Mouse (Mus musculus): ENCODE measurements around the gene Cog5. TPM values are rescaled to one million over a fixed set of nuclear protein-coding genes. Genes with fewer than 3 reads are reported as not detected.

The Cog5 gene
- polyA plus RNA-seq, 1 experiment from 2014 or later = 27.6 TPM

DNA sequence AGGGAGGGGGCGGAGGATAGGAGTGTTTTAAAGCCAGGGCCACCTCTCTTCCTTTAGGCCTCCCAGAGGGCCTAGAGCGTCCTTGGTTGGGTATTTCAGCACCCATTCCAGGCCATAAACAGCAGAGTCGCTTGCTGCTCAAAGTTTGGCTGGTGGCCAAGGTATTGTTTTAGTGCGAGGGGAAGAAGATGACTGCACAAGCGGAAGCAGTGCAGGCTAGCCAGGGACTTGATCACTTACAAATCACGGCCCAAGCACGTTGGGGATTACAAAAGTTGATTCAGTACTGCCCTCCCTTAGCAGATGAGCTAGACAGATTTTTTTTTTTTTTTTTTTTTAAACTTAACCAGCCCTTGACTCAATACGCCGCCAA, 296.0 kb downstream of the Cog5 start:
- peak overlapping the region; percentile 58 for H3K4me2 ChIP-seq (replicated peaks; ENCODE audit: low read depth, low read length)
- WGBS = 1% methylated on average over 9 of the region's 9 CpGs
- H3K27me3 ChIP-seq (ENCODE audit: insufficient read depth, low read length) = no peaks in the 10 kb centered on the region
- H3K9ac ChIP-seq (replicated peaks; ENCODE audit: low read length) = peak overlapping the region; percentile 42; the same call in 1 of the 2 replicates
- H3K4me3 ChIP-seq (ENCODE audit: low read length) = peak overlapping the region; percentile 43
- H3K36me3 ChIP-seq (ENCODE audit: insufficient read depth, low read length) = no peaks in the 10 kb centered on the region
- ATAC-seq (ENCODE audit: low FRiP score, low TSS enrichment) = no peak
- H3K9me3 ChIP-seq (ENCODE audit: low read length) = no peaks in the 10 kb centered on the region
- H3K27ac ChIP-seq (ENCODE audit: low read length) = peak overlapping the region; percentile 79
- H3K4me1 ChIP-seq (ENCODE audit: insufficient read depth, low read length) = peaks cover 5% of the 10 kb centered on the region; the same call in 1 of the 2 replicates

- Histone ChIP-seq H3K4me3 (ENCODE audit: low read length) (no peak overlapping the region), H3K36me3 (ENCODE audit: insufficient read depth, low read length) (no peaks in the 10 kb centered on the region), H3K9me3 (ENCODE audit: low read length) (no peaks in the 10 kb centered on the region), H3K27me3 (ENCODE audit: insufficient read depth, low read length) (no peaks in the 10 kb centered on the region), H3K9ac (replicated peaks; ENCODE audit: low read length) (no peak overlapping the region), H3K4me2 (replicated peaks; ENCODE audit: low read depth, low read length) (no peak overlapping the region), H3K4me1 (ENCODE audit: insufficient read depth, low read length) (no peaks in the 10 kb centered on the region), H3K27ac (ENCODE audit: low read length) (no peak overlapping the region)
- ATAC-seq (ENCODE audit: low FRiP score, low TSS enrichment) = no peak
- 89% methylated on average over 4 of the region's 4 CpGs for WGBS
Observed at GRCm38 (mm10) chr12:31955843-31956242, 301.2 kb downstream of the Cog5 start.

DNA sequence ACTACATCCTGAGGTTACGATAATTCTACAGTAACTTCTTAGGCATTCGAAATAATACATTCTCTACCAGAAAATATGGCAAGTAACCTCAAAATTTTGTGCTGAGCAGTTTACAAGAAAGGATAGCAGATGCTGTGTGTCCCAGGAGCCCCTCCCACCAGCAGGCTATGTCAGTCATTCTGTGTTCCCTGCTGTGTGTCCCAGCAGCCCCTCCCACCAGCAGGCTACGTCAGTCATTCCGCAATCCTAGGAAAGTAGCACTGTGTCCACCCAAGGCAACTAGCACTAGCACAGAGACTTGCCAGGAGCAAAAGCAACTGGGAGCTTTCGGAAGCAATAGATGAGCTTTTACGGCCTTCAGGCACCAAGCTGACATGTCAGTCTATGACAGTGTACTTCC, 309.4 kb downstream of the Cog5 start:
- no peak for ATAC-seq (ENCODE audit: low FRiP score, low TSS enrichment)
- no peaks in the 10 kb centered on the region for H3K27me3 ChIP-seq (ENCODE audit: insufficient read depth, low read length)
- H3K4me1 ChIP-seq (ENCODE audit: insufficient read depth, low read length) = no peaks in the 10 kb centered on the region
- WGBS = 86% methylated on average over 6 of the region's 6 CpGs
- no peak overlapping the region for H3K4me3 ChIP-seq (ENCODE audit: low read length)
- H3K9me3 ChIP-seq (ENCODE audit: low read length) = no peaks in the 10 kb centered on the region
- H3K4me2 ChIP-seq (replicated peaks; ENCODE audit: low read depth, low read length) = no peak overlapping the region
- H3K9ac ChIP-seq (replicated peaks; ENCODE audit: low read length) = no peak overlapping the region
- H3K27ac ChIP-seq (ENCODE audit: low read length) = no peak overlapping the region
- no peaks in the 10 kb centered on the region for H3K36me3 ChIP-seq (ENCODE audit: insufficient read depth, low read length)

GRCm38 (mm10) chr12:31965517-31966212, 311.0 kb downstream of the Cog5 start:
- no peak overlapping the region for H3K27ac ChIP-seq (ENCODE audit: low read length)
- no peaks in the 10 kb centered on the region for H3K4me1 ChIP-seq (ENCODE audit: insufficient read depth, low read length)
- no peaks in the 10 kb centered on the region for H3K9me3 ChIP-seq (ENCODE audit: low read length)
- no peak overlapping the region for H3K4me3 ChIP-seq (ENCODE audit: low read length)
- no peak overlapping the region for H3K4me2 ChIP-seq (replicated peaks; ENCODE audit: low read depth, low read length)
- no peaks in the 10 kb centered on the region for H3K36me3 ChIP-seq (ENCODE audit: insufficient read depth, low read length)
- 92% methylated on average over 12 of the region's 12 CpGs for WGBS
- no peak for ATAC-seq (ENCODE audit: low FRiP score, low TSS enrichment)
- no peak overlapping the region for H3K9ac ChIP-seq (replicated peaks; ENCODE audit: low read length)
- no peaks in the 10 kb centered on the region for H3K27me3 ChIP-seq (ENCODE audit: insufficient read depth, low read length)

GRCm38 (mm10) chr12:31966405-31966804, 311.7 kb downstream of the Cog5 start:
- WGBS = 80% methylated on average over 4 of the region's 4 CpGs
- H3K9me3 ChIP-seq (ENCODE audit: low read length) = no peaks in the 10 kb centered on the region
- H3K4me2 ChIP-seq (replicated peaks; ENCODE audit: low read depth, low read length) = no peak overlapping the region

GRCm38 (mm10) chr12:31967536-31967935, 312.9 kb downstream of the Cog5 start:
- H3K36me3 ChIP-seq (ENCODE audit: insufficient read depth, low read length) = no peaks in the 10 kb centered on the region
- 0 out of 2 replicates have a peak, but pooled peaks have one; percentile 15 for ATAC-seq (ENCODE audit: low FRiP score, low TSS enrichment)
- 9% methylated on average over 2 of the region's 2 CpGs for WGBS

More at GRCm38 (mm10) chr12:31966405-31966804, 311.7 kb downstream of the Cog5 start:
- Histone ChIP-seq H3K9ac (replicated peaks; ENCODE audit: low read length) (no peak overlapping the region), H3K36me3 (ENCODE audit: insufficient read depth, low read length) (no peaks in the 10 kb centered on the region), H3K4me1 (ENCODE audit: insufficient read depth, low read length) (no peaks in the 10 kb centered on the region), H3K27me3 (ENCODE audit: insufficient read depth, low read length) (no peaks in the 10 kb centered on the region), H3K27ac (ENCODE audit: low read length) (no peak overlapping the region), H3K4me3 (ENCODE audit: low read length) (no peak overlapping the region)
- ATAC-seq (ENCODE audit: low FRiP score, low TSS enrichment) = no peak

DNA sequence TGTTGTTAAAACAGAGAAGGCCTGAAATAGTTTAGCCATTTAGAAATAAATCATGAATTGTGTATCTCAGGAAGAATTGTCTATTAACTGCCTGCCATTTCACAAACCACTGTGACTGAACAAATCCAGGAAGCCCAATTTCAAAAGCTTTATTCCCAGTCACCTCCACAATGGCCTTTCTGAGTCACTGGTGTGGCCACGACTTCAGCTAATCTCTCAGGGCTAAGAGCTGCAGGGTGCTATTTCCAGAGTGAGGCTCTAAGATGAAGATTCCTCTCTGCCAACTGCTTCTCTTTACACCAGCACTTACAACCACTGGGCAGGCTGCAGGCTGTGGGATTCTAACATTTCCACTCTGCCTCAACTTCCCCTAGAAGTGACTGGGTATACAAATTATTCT, 314.4 kb downstream of the Cog5 start:
- no peak overlapping the region for H3K9ac ChIP-seq (replicated peaks; ENCODE audit: low read length)
- no peaks in the 10 kb centered on the region for H3K9me3 ChIP-seq (ENCODE audit: low read length)
- no peak for ATAC-seq (ENCODE audit: low FRiP score, low TSS enrichment)
- no peaks in the 10 kb centered on the region for H3K36me3 ChIP-seq (ENCODE audit: insufficient read depth, low read length)
- no peak overlapping the region for H3K27ac ChIP-seq (ENCODE audit: low read length)
- 0 out of 2 replicates have a peak, but pooled peaks cover 2% of the 10 kb centered on the region for H3K4me1 ChIP-seq (ENCODE audit: insufficient read depth, low read length)
- H3K4me2 ChIP-seq (replicated peaks; ENCODE audit: low read depth, low read length) = no peak overlapping the region
- WGBS = 44% methylated on average over 1 of the region's 1 CpGs
- no peak overlapping the region for H3K4me3 ChIP-seq (ENCODE audit: low read length)
- no peaks in the 10 kb centered on the region for H3K27me3 ChIP-seq (ENCODE audit: insufficient read depth, low read length)

More at GRCm38 (mm10) chr12:31967536-31967935, 312.9 kb downstream of the Cog5 start:
- no peak overlapping the region for H3K4me2 ChIP-seq (replicated peaks; ENCODE audit: low read depth, low read length)
- no peak overlapping the region for H3K9ac ChIP-seq (replicated peaks; ENCODE audit: low read length)
- H3K4me3 ChIP-seq (ENCODE audit: low read length) = no peak overlapping the region
- H3K9me3 ChIP-seq (ENCODE audit: low read length) = no peaks in the 10 kb centered on the region
- H3K4me1 ChIP-seq (ENCODE audit: insufficient read depth, low read length) = no peaks in the 10 kb centered on the region
- H3K27me3 ChIP-seq (ENCODE audit: insufficient read depth, low read length) = no peaks in the 10 kb centered on the region
- no peak overlapping the region for H3K27ac ChIP-seq (ENCODE audit: low read length)

DNA sequence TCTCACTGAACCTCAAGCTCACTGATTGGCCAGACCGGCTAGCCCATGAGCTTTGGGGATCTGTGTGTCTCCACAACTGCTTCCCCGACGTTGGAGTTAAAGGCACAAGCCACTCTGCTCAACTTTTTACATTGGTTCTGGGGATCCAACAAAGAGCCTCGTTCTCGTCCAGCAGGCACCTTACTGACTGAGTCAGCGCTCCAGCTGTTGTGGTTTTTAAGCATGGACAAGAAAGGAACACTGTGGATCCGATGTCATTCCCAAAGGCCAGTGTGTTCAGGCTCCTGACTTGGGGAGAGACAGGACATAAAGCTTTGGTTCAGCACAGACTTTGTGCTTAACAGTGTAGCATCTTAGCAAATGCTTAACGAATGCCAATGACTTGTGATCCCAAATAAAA, 316.9 kb downstream of the Cog5 start:
- H3K4me1 ChIP-seq (ENCODE audit: insufficient read depth, low read length) = 0 out of 2 replicates have a peak, but pooled peaks cover 2% of the 10 kb centered on the region
- no peaks in the 10 kb centered on the region for H3K9me3 ChIP-seq (ENCODE audit: low read length)
- 87% methylated on average over 8 of the region's 8 CpGs for WGBS
- no peak overlapping the region for H3K9ac ChIP-seq (replicated peaks; ENCODE audit: low read length)
- ATAC-seq (ENCODE audit: low FRiP score, low TSS enrichment) = no peak
- no peak overlapping the region for H3K27ac ChIP-seq (ENCODE audit: low read length)
- no peak overlapping the region for H3K4me3 ChIP-seq (ENCODE audit: low read length)
- no peaks in the 10 kb centered on the region for H3K27me3 ChIP-seq (ENCODE audit: insufficient read depth, low read length)
- H3K36me3 ChIP-seq (ENCODE audit: insufficient read depth, low read length) = no peaks in the 10 kb centered on the region
- H3K4me2 ChIP-seq (replicated peaks; ENCODE audit: low read depth, low read length) = no peak overlapping the region

- 39% methylated on average over 13 of the region's 13 CpGs for WGBS
- H3K9me3 ChIP-seq (ENCODE audit: low read length) = no peaks in the 10 kb centered on the region
- no peaks in the 10 kb centered on the region for H3K27me3 ChIP-seq (ENCODE audit: insufficient read depth, low read length)
- H3K27ac ChIP-seq (ENCODE audit: low read length) = no peak overlapping the region
- no peak overlapping the region for H3K9ac ChIP-seq (replicated peaks; ENCODE audit: low read length)
- H3K4me2 ChIP-seq (replicated peaks; ENCODE audit: low read depth, low read length) = no peak overlapping the region
- no peak overlapping the region for H3K4me3 ChIP-seq (ENCODE audit: low read length)
- H3K36me3 ChIP-seq (ENCODE audit: insufficient read depth, low read length) = no peaks in the 10 kb centered on the region
- H3K4me1 ChIP-seq (ENCODE audit: insufficient read depth, low read length) = 0 out of 2 replicates have a peak, but pooled peaks cover 2% of the 10 kb centered on the region
- ATAC-seq (ENCODE audit: low FRiP score, low TSS enrichment) = peak; percentile 97
Observed at GRCm38 (mm10) chr12:31973473-31974172, 319.0 kb downstream of the Cog5 start.

- no peaks in the 10 kb centered on the region for H3K27me3 ChIP-seq (ENCODE audit: insufficient read depth, low read length)
- H3K9ac ChIP-seq (replicated peaks; ENCODE audit: low read length) = no peak overlapping the region
- H3K36me3 ChIP-seq (ENCODE audit: insufficient read depth, low read length) = no peaks in the 10 kb centered on the region
- H3K4me1 ChIP-seq (ENCODE audit: insufficient read depth, low read length) = 0 out of 2 replicates have a peak, but pooled peaks cover 2% of the 10 kb centered on the region
- no peak overlapping the region for H3K4me2 ChIP-seq (replicated peaks; ENCODE audit: low read depth, low read length)
- no peak for ATAC-seq (ENCODE audit: low FRiP score, low TSS enrichment)
- 60% methylated on average over 7 of the region's 7 CpGs for WGBS
- no peaks in the 10 kb centered on the region for H3K9me3 ChIP-seq (ENCODE audit: low read length)
- no peak overlapping the region for H3K4me3 ChIP-seq (ENCODE audit: low read length)
- no peak overlapping the region for H3K27ac ChIP-seq (ENCODE audit: low read length)
Observed at GRCm38 (mm10) chr12:31976544-31976943, 321.9 kb downstream of the Cog5 start.

All from kidney, embryonic 16.5 days (tissue).